Mouse (Mus musculus): ENCODE results near the gene Hormad2.

Gene Hormad2

DNA sequence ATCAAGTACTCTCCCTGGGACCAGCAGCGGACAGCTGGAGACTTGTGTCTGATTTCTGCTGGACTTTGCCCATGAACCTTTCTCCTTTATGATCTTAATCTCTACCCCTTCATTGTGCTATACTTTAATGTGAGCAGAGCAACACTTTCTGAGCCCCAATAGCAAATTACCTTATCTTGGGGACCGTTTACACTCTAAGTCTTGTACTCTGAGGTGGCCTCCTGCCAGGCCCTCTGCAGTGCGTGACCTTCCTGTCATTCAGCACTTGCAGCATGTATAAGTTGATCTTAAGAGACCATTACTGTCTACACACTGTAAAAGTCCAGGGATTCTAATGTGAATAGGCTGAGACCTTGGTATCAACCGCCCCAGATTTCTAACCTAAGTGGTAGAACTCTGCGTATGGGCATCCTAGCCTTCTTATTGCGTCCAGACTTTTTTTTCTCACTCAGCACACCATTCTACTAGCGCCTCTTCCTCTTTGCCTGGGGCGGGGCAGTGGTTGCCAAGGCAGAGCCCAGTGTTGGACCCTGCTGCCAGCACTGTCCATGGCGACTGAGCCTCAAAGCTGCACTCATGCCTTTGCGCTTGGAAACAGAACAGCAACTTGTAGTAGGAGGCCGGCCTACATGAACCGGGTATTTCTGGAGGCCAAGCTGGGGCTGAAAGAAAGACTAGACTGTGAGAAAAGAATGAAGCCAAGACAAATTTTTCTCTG lies 11.7 kb upstream of the Hormad2 start:
- in situ Hi-C loops (cut with MboI; ENCODE audit: low pct_unique_long_range_greater_than_20kb in 1 of 2, low sequenced_read_pairs in 2 of 2, unreplicated experiment in 1 of 2), result no loop called here

GRCm38 (mm10) chr11:4451116-4451515 lies 10.2 kb upstream of the Hormad2 start:
- in situ Hi-C loops (cut with MboI; ENCODE audit: low pct_unique_long_range_greater_than_20kb in 1 of 2, low sequenced_read_pairs in 2 of 2, unreplicated experiment in 1 of 2), result no loop called here

DNA sequence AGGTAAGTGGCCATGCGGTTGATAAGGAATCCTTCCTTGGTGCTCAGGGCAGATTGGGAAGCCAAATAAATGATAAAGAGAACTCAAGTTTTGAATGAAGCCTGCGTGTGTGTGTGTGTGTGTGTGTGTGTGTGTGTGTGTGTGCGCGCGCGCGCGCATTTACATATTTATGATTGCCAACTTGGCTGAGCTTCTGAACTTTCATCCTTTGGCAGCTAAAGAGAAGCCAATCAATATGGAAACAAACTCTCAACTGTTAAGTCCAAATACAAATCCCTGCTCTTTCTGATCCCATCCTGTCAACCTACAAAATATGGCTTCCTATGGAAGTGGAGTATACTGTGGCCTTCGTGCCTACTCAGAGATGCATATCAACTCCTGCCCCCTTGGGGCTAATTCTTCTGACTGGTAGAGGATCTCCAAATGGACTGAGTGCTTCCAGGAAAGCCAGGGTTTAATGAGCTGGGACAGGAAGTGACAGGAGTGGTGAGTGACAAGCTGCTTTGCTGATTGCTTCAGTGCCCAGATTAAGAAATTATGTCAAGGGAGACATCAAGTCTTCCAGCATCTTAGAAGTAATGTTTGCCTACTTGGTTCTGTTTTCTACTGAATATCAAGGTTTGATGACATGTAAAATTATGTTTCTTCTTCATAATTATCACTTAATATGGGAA lies 5.4 kb upstream of the Hormad2 start:
- in situ Hi-C loops (cut with MboI; ENCODE audit: low pct_unique_long_range_greater_than_20kb in 1 of 2, low sequenced_read_pairs in 2 of 2, unreplicated experiment in 1 of 2), result no loop called here

- in situ Hi-C loops (cut with MboI; ENCODE audit: low pct_unique_long_range_greater_than_20kb in 1 of 2, low sequenced_read_pairs in 2 of 2, unreplicated experiment in 1 of 2), result no loop called here
Measured at GRCm38 (mm10) chr11:4442280-4442679, 1.4 kb upstream of the Hormad2 start.

- in situ Hi-C loops (cut with MboI; ENCODE audit: low pct_unique_long_range_greater_than_20kb in 1 of 2, low sequenced_read_pairs in 2 of 2, unreplicated experiment in 1 of 2), result no loop called here
Measured at GRCm38 (mm10) chr11:4438211-4438610, 2.7 kb downstream of the Hormad2 start.

GRCm38 (mm10) chr11:4437318-4437717 lies 3.6 kb downstream of the Hormad2 start:
- in situ Hi-C loops (cut with MboI; ENCODE audit: low pct_unique_long_range_greater_than_20kb in 1 of 2, low sequenced_read_pairs in 2 of 2, unreplicated experiment in 1 of 2), result no loop called here

DNA sequence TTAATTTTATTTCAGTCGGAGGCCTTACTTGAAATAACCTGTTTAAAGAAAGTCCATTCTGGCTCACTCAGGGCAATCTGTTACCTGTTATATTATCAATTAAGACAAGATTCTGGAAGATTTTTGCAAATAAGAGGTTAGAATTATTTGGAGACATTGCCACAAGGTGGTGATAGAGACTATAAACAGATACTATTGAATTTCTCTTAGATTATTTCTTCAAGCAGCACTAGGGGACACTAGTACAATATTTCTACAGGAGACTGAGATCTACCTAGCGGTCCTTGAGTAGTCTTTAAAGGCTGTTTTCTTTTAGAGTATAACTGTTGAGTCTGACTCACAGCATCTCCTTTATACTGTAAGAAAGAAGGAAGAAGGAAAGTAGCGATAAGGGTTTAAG lies 4.3 kb downstream of the Hormad2 start:
- in situ Hi-C loops (cut with MboI; ENCODE audit: low pct_unique_long_range_greater_than_20kb in 1 of 2, low sequenced_read_pairs in 2 of 2, unreplicated experiment in 1 of 2), result no loop called here

DNA sequence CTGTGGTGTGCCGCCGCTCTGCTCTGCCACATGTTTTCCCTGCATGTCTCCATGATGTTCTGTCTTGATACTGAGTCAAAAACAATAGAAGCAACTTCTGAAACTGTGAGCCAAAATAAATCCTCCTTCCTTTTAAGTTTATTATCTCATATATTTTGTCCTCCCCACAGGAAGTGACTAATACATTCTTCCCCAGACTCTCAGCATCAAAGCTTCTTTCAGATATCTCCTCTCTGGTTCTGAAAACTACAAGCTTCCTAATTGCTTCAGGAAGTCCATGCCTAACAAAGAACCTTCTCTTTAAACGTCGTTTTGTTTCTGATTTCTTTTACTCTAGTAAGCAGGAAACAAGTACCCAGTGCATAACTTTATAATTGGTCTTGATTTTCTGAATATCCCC lies 6.4 kb downstream of the Hormad2 start:
- in situ Hi-C loops (cut with MboI; ENCODE audit: low pct_unique_long_range_greater_than_20kb in 1 of 2, low sequenced_read_pairs in 2 of 2, unreplicated experiment in 1 of 2), result no loop called here

DNA sequence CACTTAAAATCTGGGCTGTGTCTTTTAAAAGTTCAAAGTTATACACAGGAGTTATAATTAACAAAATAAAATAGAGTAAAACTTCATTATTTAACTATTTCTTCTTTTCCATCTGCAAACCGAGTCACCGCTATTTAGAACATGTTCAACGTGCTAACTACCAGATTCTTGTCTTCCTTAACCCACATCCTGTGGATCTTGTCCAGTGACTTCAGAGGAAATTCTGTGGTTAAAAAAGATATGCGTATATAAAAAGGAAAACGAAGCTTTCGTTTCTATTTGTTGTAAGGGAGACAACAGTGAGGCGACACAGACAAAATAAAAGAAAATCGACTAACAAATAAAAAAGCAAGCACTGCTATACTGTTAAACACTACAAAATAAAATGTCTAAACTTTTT lies 17.1 kb downstream of the Hormad2 start:
- in situ Hi-C loops (cut with MboI; ENCODE audit: low pct_unique_long_range_greater_than_20kb in 1 of 2, low sequenced_read_pairs in 2 of 2, unreplicated experiment in 1 of 2), result loop anchor here in 1 of 2 experiments (5.0 kb wide), 1 partner anchor 167 kb away; the partner anchor contains the start of gene Lif

DNA sequence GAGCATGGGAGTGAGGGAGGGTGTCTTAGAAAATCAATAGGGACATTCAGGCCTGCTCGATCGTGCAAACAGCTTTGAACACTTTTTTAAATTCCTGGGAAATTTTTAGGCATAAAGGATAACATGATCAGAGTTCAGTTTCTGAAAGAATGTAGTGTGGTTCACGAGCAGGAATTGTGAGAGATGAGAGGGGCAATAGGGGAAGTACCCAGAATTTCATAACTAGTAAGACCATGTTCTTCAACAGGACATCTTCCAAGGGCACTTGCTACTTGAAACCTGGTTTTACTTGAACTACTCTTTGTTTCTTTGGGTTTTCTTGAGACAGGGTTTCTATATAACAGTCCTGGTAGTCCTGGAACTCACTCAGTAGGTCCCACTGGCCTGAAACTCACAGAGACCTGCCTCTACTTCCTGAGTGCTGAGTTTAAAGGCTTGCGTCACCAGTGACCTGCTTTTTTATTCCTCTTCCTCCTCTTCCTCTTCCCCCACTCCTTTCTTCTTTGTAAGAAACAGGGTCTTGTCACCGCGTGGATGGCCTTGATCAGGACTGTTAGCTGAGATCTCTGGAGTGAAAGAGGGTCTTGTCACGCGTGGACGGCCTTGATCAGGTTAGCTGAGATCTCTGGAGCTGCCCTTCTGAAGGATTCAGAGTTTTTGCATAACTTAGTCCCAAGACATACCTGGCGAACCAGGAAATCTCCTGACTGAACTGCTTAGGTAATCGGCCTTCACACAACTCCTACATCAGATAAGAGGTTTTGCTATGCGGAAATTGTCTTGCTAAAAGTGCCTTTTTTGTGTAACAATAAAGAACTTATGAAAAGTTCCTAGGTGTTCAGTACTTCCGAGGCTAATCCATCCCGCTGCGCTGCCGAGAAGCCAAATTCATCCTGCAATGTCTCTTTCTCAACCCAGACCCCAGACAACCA lies 18.1 kb downstream of the Hormad2 start:
- in situ Hi-C loops (cut with MboI; ENCODE audit: low pct_unique_long_range_greater_than_20kb in 1 of 2, low sequenced_read_pairs in 2 of 2, unreplicated experiment in 1 of 2), result loop anchor here in 1 of 2 experiments (5.0 kb wide), 1 partner anchor 165 kb away; the partner anchor contains the start of gene Lif

GRCm38 (mm10) chr11:4421933-4422488 lies 18.9 kb downstream of the Hormad2 start:
- in situ Hi-C loops (cut with MboI; ENCODE audit: low pct_unique_long_range_greater_than_20kb in 1 of 2, low sequenced_read_pairs in 2 of 2, unreplicated experiment in 1 of 2), result loop anchor here in 1 of 2 experiments (5.0 kb wide), 1 partner anchor 165 kb away; the partner anchor contains the start of gene Lif

DNA sequence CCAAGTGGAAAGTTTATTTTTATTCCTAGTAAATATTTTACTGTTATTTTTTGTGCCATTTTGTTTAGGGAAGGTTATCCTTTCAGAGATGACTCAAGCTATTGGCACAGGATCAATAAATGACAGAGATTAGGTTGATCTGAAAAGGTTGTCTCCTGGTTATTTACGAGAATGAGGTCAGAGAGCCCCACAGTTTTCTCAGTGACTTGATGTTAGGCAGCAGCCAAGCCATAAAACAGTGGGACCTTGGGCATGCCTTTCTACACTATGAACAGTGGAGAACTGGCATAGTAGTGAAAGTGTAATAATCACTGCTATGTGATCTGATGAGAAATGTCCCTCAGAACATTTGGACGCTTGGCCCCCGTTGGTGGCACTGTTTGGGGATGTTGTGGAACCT lies 22.9 kb downstream of the Hormad2 start:
- in situ Hi-C loops (cut with MboI; ENCODE audit: low pct_unique_long_range_greater_than_20kb in 1 of 2, low sequenced_read_pairs in 2 of 2, unreplicated experiment in 1 of 2), result loop anchor here in 1 of 2 experiments (10.0 kb wide), 1 partner anchor 163 kb away; the partner anchor contains the start of gene Lif

DNA sequence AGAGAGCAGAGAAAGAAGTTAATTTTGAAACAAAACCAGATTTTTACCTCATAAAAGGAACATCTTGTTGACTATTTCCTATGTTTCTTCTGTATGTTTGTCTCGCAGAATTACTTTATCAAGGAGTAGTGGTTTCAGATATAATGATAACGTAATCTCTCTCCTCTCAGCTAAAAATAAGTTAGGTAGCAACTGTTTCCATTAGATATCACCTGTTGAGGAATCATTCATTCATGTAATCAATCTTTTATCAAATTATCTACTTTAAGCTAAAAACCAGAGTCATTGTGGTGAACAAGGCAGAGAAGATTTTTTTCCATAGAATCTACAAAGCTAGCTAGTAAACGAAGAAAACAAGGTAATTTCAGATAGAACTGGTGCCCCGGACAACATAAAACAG lies 28.6 kb downstream of the Hormad2 start:
- in situ Hi-C loops (cut with MboI; ENCODE audit: low pct_unique_long_range_greater_than_20kb in 1 of 2, low sequenced_read_pairs in 2 of 2, unreplicated experiment in 1 of 2), result loop anchor here in 1 of 2 experiments (10.0 kb wide), 1 partner anchor 157 kb away; the partner anchor contains the start of gene Lif

DNA sequence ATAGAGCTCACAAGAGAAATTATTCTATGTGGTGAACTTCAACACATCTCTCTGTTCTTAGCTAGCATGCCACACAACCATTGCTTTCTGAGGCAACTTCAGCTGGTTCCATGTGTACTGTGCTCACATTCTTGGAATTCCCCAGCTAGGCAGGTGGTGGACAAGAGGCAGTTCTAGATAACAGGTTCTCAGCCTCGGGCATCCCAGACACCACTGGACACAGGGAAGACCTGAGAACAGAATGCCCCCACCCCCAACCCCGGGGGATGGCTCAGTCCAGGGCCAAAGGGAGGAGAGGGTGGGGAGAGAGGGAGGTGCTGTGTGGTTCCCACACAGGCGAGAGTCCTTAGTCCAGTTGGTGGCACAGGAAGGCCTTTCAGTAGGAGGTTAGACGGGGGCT lies 36.6 kb downstream of the Hormad2 start:
- in situ Hi-C loops (cut with MboI; ENCODE audit: low pct_unique_long_range_greater_than_20kb in 1 of 2, low sequenced_read_pairs in 2 of 2, unreplicated experiment in 1 of 2), result no loop called here

- in situ Hi-C loops (cut with MboI; ENCODE audit: low pct_unique_long_range_greater_than_20kb in 1 of 2, low sequenced_read_pairs in 2 of 2, unreplicated experiment in 1 of 2), result no loop called here
Measured at GRCm38 (mm10) chr11:4403381-4403780, 37.5 kb downstream of the Hormad2 start.

- in situ Hi-C loops (cut with MboI; ENCODE audit: low pct_unique_long_range_greater_than_20kb in 1 of 2, low sequenced_read_pairs in 2 of 2, unreplicated experiment in 1 of 2), result no loop called here
Measured at GRCm38 (mm10) chr11:4401251-4401650, 39.7 kb downstream of the Hormad2 start.

DNA sequence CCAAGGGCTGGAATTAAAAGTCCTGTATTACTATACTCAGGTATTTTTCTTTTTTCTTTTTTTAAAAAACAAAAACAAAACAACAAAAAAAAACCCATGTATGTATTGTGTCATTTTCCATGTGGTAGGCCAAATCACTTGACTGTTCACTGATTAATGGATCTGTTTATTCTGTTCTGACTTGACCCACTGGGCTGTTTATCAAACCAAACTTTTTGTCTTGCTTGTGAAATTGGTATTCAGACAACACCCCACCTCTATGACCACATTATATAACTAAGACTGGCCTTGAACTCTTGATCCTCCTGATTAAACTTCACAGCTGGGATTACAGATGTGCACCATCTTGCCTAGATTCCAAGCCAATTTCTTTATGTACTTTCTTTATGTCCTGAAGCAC lies 46.7 kb downstream of the Hormad2 start:
- in situ Hi-C loops (cut with MboI; ENCODE audit: low pct_unique_long_range_greater_than_20kb in 1 of 2, low sequenced_read_pairs in 2 of 2, unreplicated experiment in 1 of 2), result no loop called here

DNA sequence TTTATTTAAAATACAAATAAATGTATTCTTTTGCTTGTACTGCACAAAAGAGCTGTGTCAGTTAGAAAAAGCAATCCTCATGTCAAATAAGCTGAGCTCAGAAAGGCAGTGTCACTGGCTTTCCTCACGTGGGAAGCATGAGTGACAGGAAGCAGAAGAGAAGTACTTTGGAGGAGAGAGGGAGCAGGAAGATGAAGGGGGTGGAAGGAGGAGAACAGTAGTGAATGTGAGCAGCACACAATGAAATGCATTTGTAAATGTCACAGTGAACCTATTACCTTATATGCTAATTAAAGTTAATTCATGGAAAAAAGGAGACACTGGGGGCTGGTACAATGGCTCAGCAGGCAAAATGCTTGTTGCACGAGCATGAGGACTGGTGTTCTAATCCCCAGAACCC lies 52.9 kb downstream of the Hormad2 start:
- in situ Hi-C loops (cut with MboI; ENCODE audit: low pct_unique_long_range_greater_than_20kb in 1 of 2, low sequenced_read_pairs in 2 of 2, unreplicated experiment in 1 of 2), result no loop called here

All from mouse embryonic stem cell (cell line).